Mouse (Mus musculus): Measurements from ENCODE around the gene Rcn3.

GRCm38 (mm10) chr7:45040851-45041250, 51.2 kb downstream of the Rcn3 start:
- TF ChIP-seq POLR2A (IDR thresholded peaks at IDR 0.05; ENCODE audit: low read depth, low read length) (no peak), CTCF (IDR thresholded peaks at IDR 0.05; ENCODE audit: borderline replicate concordance, insufficient read depth, low read length) (no peak)

Data from embryonic fibroblast, embryonic 13.5 days (primary cell).